ENCODE assay signal across 13 mouse cellular contexts in genomic region chr4:130002157-130002556, GRCm38 (mm10). TPM values are rescaled to one million over a fixed set of nuclear protein-coding genes. Genes with fewer than 3 reads are reported as not detected.
DNase-seq lines count a peak whose midpoint lies in the region; ATAC-seq and TF ChIP-seq lines count a peak whose summit lies in the region.
"Had no signal": no experiment of that assay in that cellular context is flagged by ENCODE, and none has a peak within 500 bp of the region (broad histone marks: within the 10 kb centered on the region; RNA-seq: fewer than 3 reads in every experiment).

No protein-coding gene starts in this region.

- DNase-seq in cerebellum, postnatal 10 days: peak; percentile 71 to 75
- DNase-seq in layer of hippocampus, adult 2 months (ENCODE audit: low spot score in 2 of 2): peak in 1 of 2 experiments; percentile 73
- no peak for DNase-seq in layer of hippocampus, adult 9-10 months (ENCODE audit: low spot score)
- DNase-seq in gastrocnemius, postnatal 14 days: no peak
- DNase-seq in embryo, embryonic 11 days: no peak
- DNase-seq: kidney, postnatal 36 days had no signal

- WGBS in forebrain, embryonic 15.5 days: 60% methylated on average over 10 of the region's 10 CpGs
- 67% methylated on average over 10 of the region's 10 CpGs for WGBS in neural tube, embryonic 15.5 days

- no peak for TF ChIP-seq CTCF in layer of hippocampus, adult 2 months (conservative IDR thresholded peaks at IDR 0.05)

- intact Hi-C loops in gastrocnemius, postnatal 14 days (cut with DNase I; ENCODE audit: low total_unique reads): no loop called here

- H3K27me3 ChIP-seq in forebrain, embryonic 15.5 days: no peaks in the 10 kb centered on the region
- no peaks in the 10 kb centered on the region for H3K27me3 ChIP-seq in neural tube, embryonic 15.5 days (replicated peaks)
- H3K27me3 ChIP-seq: neural tube, embryonic 12.5 days; Patski had no signal

- H3K4me1 ChIP-seq in forebrain, embryonic 15.5 days: peaks cover 34% of the 10 kb centered on the region
- H3K4me1 ChIP-seq in neural tube, embryonic 15.5 days: peaks cover 32% of the 10 kb centered on the region

- H3K27ac ChIP-seq in layer of hippocampus, adult 2 months: peak overlapping the region; percentile 67; the same call in 1 of the 2 replicates
- H3K27ac ChIP-seq in forebrain, embryonic 15.5 days (replicated peaks): peak overlapping the region; percentile 29
- H3K27ac ChIP-seq in neural tube, embryonic 15.5 days (replicated peaks): peak overlapping the region; percentile 33; the same call in 1 of the 2 replicates
- H3K27ac ChIP-seq: neural tube, embryonic 12.5 days had no signal

- no peak overlapping the region for H3K9ac ChIP-seq in forebrain, embryonic 15.5 days (replicated peaks)
- H3K9ac ChIP-seq in neural tube, embryonic 15.5 days (replicated peaks): no peak overlapping the region

- no peaks in the 10 kb centered on the region for H3K36me3 ChIP-seq in forebrain, embryonic 15.5 days
- H3K36me3 ChIP-seq in neural tube, embryonic 15.5 days: peaks cover 5% of the 10 kb centered on the region; the same call in 1 of the 2 replicates

- H3K4me2 ChIP-seq in forebrain, embryonic 15.5 days (replicated peaks): no peak overlapping the region
- no peak overlapping the region for H3K4me2 ChIP-seq in neural tube, embryonic 15.5 days
- H3K4me2 ChIP-seq: liver, embryonic 11.5 days; neural tube, embryonic 12.5 days had no signal

- no peak for ATAC-seq in cerebellum, adult (ENCODE audit: insufficient number of reproducible peaks, low FRiP score, low TSS enrichment)
- peak; percentile 56; the same call in 1 of the 2 replicates for ATAC-seq in forebrain, embryonic 15.5 days (replicated peaks)
- ATAC-seq in neural tube, embryonic 15.5 days (ENCODE audit: low FRiP score): no peak
- ATAC-seq: Patski had no signal

- H3K4me3 ChIP-seq in layer of hippocampus, adult 2 months: no peak overlapping the region
- H3K4me3 ChIP-seq in forebrain, embryonic 15.5 days: no peak overlapping the region
- no peak overlapping the region for H3K4me3 ChIP-seq in neural tube, embryonic 15.5 days (replicated peaks)
- H3K4me3 ChIP-seq: erythroblast, embryonic 14.5 days; neural tube, embryonic 12.5 days had no signal

- H3K9me3 ChIP-seq in forebrain, embryonic 15.5 days: no peaks in the 10 kb centered on the region
- H3K9me3 ChIP-seq in neural tube, embryonic 15.5 days (replicated peaks): no peaks in the 10 kb centered on the region
- H3K9me3 ChIP-seq: neural tube, embryonic 12.5 days had no signal

RNA-seq across cellular contexts. Expression of gene Adgrb2, which starts 17.5 kb away (rescaled TPM):
- 100 to 1,000 TPM; 549 to 563 TPM for total RNA-seq in layer of hippocampus, adult 2 months (2021)
- polyA plus RNA-seq in forebrain, embryonic 15.5 days (2015; fragmentation: Nextera tagmentation; extraction: Ambion mirVana): 12.9 and 13.2 TPM in 2 replicates
- 11.9 and 15.5 TPM in 2 replicates for polyA plus RNA-seq in neural tube, embryonic 15.5 days (2015; fragmentation: Nextera tagmentation; extraction: Ambion mirVana)
- 1 to 10 TPM; 1.0 to 1.5 TPM for total RNA-seq in gastrocnemius, postnatal 14 days (2021)
- polyA plus RNA-seq: erythroblast, embryonic 14.5 days had no signal

RNA-seq across cellular contexts. Expression of gene Col16a1, which starts 45.5 kb away (rescaled TPM):
- total RNA-seq in layer of hippocampus, adult 2 months (2021): 10 to 100 TPM; 14.5 to 15.2 TPM
- 4.6 and 5.1 TPM in 2 replicates for polyA plus RNA-seq in forebrain, embryonic 15.5 days (2015; fragmentation: Nextera tagmentation; extraction: Ambion mirVana)
- polyA plus RNA-seq in neural tube, embryonic 15.5 days (2015; fragmentation: Nextera tagmentation; extraction: Ambion mirVana): 24.5 and 25.8 TPM in 2 replicates
- 10 to 100 TPM; 37.9 to 46.5 TPM for total RNA-seq in gastrocnemius, postnatal 14 days (2021)
- polyA plus RNA-seq: erythroblast, embryonic 14.5 days had no signal

Comparison
In these comparisons a context has a peak if more than half of its experiments do, and no peak if none do; other contexts are left out.
1. DNase-seq: peak in cerebellum, postnatal 10 days (2 of 2); none in layer of hippocampus, adult 9-10 months (single experiment), gastrocnemius, postnatal 14 days (single experiment) and embryo, embryonic 11 days (single experiment).
2. RNA of gene Adgrb2, which starts 17.5 kb away (total RNA-seq): 549 to 563 TPM in layer of hippocampus, adult 2 months; 1.0 to 1.5 TPM in gastrocnemius, postnatal 14 days; every median in the first group is over 100 times any median in the second.
3. Peak in every context shown above with its lines, with median percentiles within 50 percentile points of each other: H3K27ac ChIP-seq.